Mouse (Mus musculus): ENCODE data around the gene Efemp2.
A peak's percentile ranks its signal among the peaks of the same experiment; 100 is the strongest.

Gene Efemp2

GRCm38 (mm10) chr19:5496052-5496370 lies 22.3 kb downstream of the Efemp2 start:
- DNase-seq (ENCODE audit: low spot score in 2 of 2): no peak

DNA sequence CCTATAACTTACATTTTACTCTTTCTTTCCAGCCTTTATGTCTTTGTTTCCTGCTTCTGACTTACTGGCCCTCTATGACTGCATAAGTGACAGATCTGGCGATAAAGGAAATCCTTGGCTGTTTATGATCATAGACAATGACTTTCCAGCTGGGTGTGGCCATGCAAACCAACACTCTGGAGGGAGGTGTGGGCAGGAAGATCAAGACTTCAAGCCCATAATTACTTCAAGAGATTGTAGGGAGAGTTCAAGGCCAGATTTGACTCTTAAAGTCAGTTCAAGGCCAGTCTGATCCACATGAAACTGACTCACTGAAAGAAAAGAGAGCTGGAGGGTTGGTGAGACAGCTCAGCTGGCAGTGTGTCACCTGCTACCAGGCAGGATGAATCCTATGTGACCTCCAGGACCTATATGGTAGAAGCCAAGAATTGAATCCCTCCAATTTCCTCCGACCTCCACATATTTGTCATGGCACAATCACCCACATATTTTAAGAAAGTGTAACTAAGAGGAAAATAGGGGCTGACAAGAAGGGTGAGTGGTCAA lies 26.6 kb downstream of the Efemp2 start:
- DNase-seq (ENCODE audit: low spot score in 2 of 2): no peak

DNA sequence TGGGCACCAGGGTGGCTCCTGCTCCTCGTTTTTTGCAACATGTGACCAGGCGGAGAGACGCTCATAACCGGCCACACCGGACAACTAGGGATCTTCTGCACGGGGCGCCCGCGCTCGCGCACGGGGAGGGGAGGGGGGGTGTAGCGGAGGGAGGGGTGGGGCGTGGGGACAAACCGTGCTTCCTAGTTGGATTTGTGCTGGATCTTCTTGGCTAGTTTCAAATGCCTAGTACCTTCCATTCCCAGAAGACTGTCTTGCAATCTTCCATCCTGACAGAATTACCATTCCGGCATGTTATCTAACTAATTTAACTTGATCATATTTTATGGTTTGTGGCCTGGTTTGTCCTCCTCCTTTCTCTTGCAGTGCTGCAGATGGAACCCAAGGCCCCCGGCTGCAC lies 29.9 kb downstream of the Efemp2 start, which contains the start of gene 1700020D05Rik:
Gene 1700020D05Rik (minus strand): TSS at position 101 of the 400 bp plus-strand sequence.
- no peak for DNase-seq (ENCODE audit: low spot score in 2 of 2)

- peak; percentile 99 for DNase-seq (ENCODE audit: low spot score in 2 of 2)
Observed at GRCm38 (mm10) chr19:5510031-5511026, 36.6 kb downstream of the Efemp2 start, which contains the start of gene Snx32. Gene Snx32 (minus strand): TSS chr19:5510538.

DNA sequence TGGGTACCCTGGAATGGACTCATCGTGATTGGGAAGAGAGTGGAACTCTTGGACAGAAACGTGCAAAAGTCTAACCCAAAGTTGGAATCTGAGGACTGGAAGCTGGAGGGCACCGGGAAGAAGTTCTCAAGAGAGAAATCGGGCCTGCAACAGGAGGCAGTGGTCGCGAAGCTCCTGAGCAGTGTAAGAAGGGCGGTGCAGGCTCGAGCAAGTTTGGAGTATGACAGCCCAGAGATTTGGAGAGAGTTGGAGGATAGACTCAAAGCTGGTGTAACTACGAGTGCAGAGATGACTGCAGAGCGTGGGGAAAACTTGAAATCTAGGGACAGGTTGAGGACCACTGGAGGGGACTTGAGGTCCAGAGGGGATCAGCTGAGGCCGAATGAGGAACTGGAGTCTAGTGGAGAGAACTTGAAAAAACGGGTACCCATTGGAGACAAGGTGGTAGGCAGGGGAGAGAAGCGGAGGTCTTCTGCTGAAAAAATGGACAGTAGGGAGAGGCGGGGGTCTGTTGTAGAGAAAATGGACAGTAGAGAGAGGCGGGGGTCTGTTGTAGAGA lies 37.4 kb downstream of the Efemp2 start:
- DNase-seq (ENCODE audit: low spot score in 2 of 2): no peak

- DNase-seq (ENCODE audit: low spot score in 2 of 2): no peak
Observed at GRCm38 (mm10) chr19:5512091-5513004, 38.6 kb downstream of the Efemp2 start.

GRCm38 (mm10) chr19:5513005-5513349 lies 39.2 kb downstream of the Efemp2 start:
- DNase-seq (ENCODE audit: low spot score in 2 of 2): no peak

GRCm38 (mm10) chr19:5515840-5516777 lies 42.4 kb downstream of the Efemp2 start:
- no peak for DNase-seq (ENCODE audit: low spot score in 2 of 2)

DNA sequence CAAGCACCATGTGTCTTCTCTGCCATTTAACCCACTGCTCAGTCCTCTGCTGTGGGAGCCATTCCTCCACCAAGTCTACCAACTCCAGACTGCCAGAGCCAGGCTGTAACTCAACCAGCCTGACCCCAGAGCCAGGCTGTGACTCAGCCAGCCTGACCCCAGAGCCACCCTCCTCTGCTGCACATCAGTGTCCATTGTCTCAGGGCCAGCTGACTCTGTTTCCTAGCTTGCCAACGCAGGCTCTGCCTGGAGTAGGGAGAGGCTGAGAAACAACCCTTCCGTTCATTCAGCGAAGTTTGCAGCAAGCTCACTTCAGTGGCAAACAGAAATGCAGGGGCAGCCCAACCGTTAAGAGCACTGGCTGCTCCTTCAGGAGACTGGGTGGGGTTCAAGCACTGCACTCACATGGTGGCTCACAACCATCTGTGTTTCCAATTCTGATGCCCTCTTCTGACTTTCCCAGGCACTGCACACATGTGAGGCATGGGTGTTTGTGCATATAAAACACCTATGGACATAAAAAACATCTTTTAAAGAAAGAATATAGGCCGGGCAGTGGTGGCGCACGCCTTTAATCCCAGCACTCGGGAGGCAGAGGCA lies 43.3 kb downstream of the Efemp2 start:
- no peak for DNase-seq (ENCODE audit: low spot score in 2 of 2)

- DNase-seq (ENCODE audit: low spot score in 2 of 2): no peak
Observed at GRCm38 (mm10) chr19:5518721-5519120, 45.0 kb downstream of the Efemp2 start.

DNA sequence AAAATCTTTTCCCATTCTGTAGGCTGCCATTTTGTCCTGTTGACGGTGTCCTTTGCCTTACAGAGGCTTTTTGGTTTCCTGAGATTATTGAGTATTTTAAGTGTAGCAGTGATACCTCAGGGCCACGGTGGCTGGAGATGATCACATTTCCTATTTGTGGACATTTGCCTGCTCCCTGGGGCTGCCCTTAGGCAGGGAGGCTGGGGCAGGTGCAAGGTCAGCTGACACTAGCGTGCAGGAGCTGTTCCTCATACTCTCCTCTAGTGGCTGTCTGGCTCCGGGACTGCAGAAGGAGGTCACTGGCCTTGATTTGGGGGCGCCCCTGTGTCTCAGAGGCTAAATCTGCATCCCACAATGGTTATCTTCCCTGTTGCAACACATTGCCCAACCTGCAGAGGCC lies 51.5 kb downstream of the Efemp2 start:
- DNase-seq (ENCODE audit: low spot score in 2 of 2): no peak

GRCm38 (mm10) chr19:5529325-5530137 lies 55.8 kb downstream of the Efemp2 start:
- DNase-seq (ENCODE audit: low spot score in 2 of 2): peak; percentile 78 to 89

- no peak for DNase-seq (ENCODE audit: low spot score in 2 of 2)
Observed at GRCm38 (mm10) chr19:5530138-5530524, 56.4 kb downstream of the Efemp2 start.
